Mouse (Mus musculus) C3H10T1/2 (cell line): ENCODE data around the gene Txn2. TPM values are rescaled to one million over a fixed set of nuclear protein-coding genes. Genes with fewer than 3 reads are reported as not detected.

Source experiments
- polyA plus RNA-seq, 2 experiments: library from polyadenylated mRNA; unstranded; fragments of >200 nt; fragmentation: generic; extraction: Trizol; gene quantifications; one replicate each; pipeline ENCODE4 v1.2.1; 2012; ENCODE audit warnings: missing spikeins in 2 of 2

Gene Txn2
- 100 to 1,000 TPM; 209 to 351 TPM for polyA plus RNA-seq

GRCm38 (mm10) chr15:77928673-77929331, at the start of gene Txn2:
Gene Txn2 (minus strand): TSS chr15:77929006.

GRCm38 (mm10) chr15:77970470-77971292, 41.9 kb upstream of the Txn2 start, which contains the start of gene Eif3d:
Gene Eif3d (minus strand): TSS chr15:77970813.

GRCm38 (mm10) chr15:77956404-77956901, 27.6 kb upstream of the Txn2 start, which contains the start of gene Foxred2:
Gene Foxred2 (minus strand): TSS chr15:77956722.

Other genes with a start within 250 kb of the Txn2 start
- gene Apol7e, start 230.1 kb downstream of the Txn2 start, polyA plus RNA-seq: not detected
- 10 to 100 TPM in 1 of 2 experiments, 1 to 10 TPM in 1; 5.1 to 43.6 TPM for gene Apol9b, start 200.0 kb downstream of the Txn2 start, polyA plus RNA-seq
- under 1 TPM; 0.06 to 0.59 TPM for gene Apol8, start 172.0 kb downstream of the Txn2 start, polyA plus RNA-seq
- 100 to 1,000 TPM; 107 to 385 TPM for gene Myh9, start 86.8 kb downstream of the Txn2 start, polyA plus RNA-seq
- gene Foxred2, start 27.7 kb upstream of the Txn2 start, polyA plus RNA-seq: 10 to 100 TPM in 1 of 2 experiments, 1 to 10 TPM in 1; 1.4 to 18.8 TPM
- 100 to 1,000 TPM; 267 to 465 TPM for gene Eif3d, start 41.8 kb upstream of the Txn2 start, polyA plus RNA-seq
- under 1 TPM in 1 of 2 experiments, not detected in 1; 0.01 TPM for gene Cacng2, start 191.0 kb upstream of the Txn2 start, polyA plus RNA-seq
- 100 to 1,000 TPM in 1 of 2 experiments, 10 to 100 TPM in 1; 80.1 to 137 TPM for gene Ift27, start 245.1 kb upstream of the Txn2 start, polyA plus RNA-seq